11 mouse cellular contexts compared by ENCODE assay signal in genomic region chr5:36724274-36724673, GRCm38 (mm10). TPM values are rescaled to one million over a fixed set of nuclear protein-coding genes. Genes with fewer than 3 reads are reported as not detected.
A peak's percentile ranks its signal among the peaks of the same experiment; 100 is the strongest.
DNase-seq lines count a peak whose midpoint lies in the region; ATAC-seq and TF ChIP-seq lines count a peak whose summit lies in the region.
"Had no signal": no experiment of that assay in that cellular context is flagged by ENCODE, and none has a peak within 500 bp of the region (broad histone marks: within the 10 kb centered on the region; RNA-seq: fewer than 3 reads in every experiment).

No protein-coding gene starts in this region.

- no peak overlapping the region for H3K4me2 ChIP-seq in intestine, postnatal 0 days (replicated peaks; ENCODE audit: low read depth)
- H3K4me2 ChIP-seq in liver, embryonic 12.5 days, result no peak overlapping the region
- H3K4me2 ChIP-seq in hindbrain, embryonic 16.5 days (ENCODE audit: low read length), result no peak overlapping the region
- no peak overlapping the region for H3K4me2 ChIP-seq in hindbrain, embryonic 11.5 days (replicated peaks; ENCODE audit: low read depth, low read length)
- H3K4me2 ChIP-seq: neural tube, embryonic 13.5 days had no signal

- H3K79me3 ChIP-seq in C2C12 (ENCODE audit: low read depth), result no peaks in the 10 kb centered on the region

- H3K4me1 ChIP-seq in intestine, postnatal 0 days (replicated peaks; ENCODE audit: control insufficient read depth, insufficient read depth, low read length), result peaks cover 5% of the 10 kb centered on the region
- peaks cover 85% of the 10 kb centered on the region for H3K4me1 ChIP-seq in liver, embryonic 12.5 days
- no peaks in the 10 kb centered on the region for H3K4me1 ChIP-seq in hindbrain, embryonic 16.5 days (ENCODE audit: control insufficient read depth, insufficient read depth, low read depth, low read length)
- no peaks in the 10 kb centered on the region for H3K4me1 ChIP-seq in hindbrain, embryonic 11.5 days (replicated peaks; ENCODE audit: control insufficient read depth, insufficient read depth, low read length)
- H3K4me1 ChIP-seq: neural tube, embryonic 13.5 days had no signal

- no peak for DNase-seq in hindbrain, embryonic 11.5 days (ENCODE audit: low spot score)
- no peak for DNase-seq in urinary bladder, postnatal 14 days (ENCODE audit: low spot score)
- no peak for DNase-seq in spleen, postnatal 4 days (ENCODE audit: low spot score in 2 of 2)
- DNase-seq: forebrain, postnatal 0 days; spleen, adult 18-20 months had no signal

- no peaks in the 10 kb centered on the region for H3K9me3 ChIP-seq in intestine, postnatal 0 days (ENCODE audit: control insufficient read depth)
- H3K9me3 ChIP-seq in liver, embryonic 12.5 days (replicated peaks), result no peaks in the 10 kb centered on the region
- H3K9me3 ChIP-seq in hindbrain, embryonic 16.5 days (ENCODE audit: control insufficient read depth, low read length), result no peaks in the 10 kb centered on the region
- H3K9me3 ChIP-seq in hindbrain, embryonic 11.5 days (ENCODE audit: control insufficient read depth, low read length), result no peaks in the 10 kb centered on the region
- H3K9me3 ChIP-seq: neural tube, embryonic 13.5 days had no signal

- no peaks in the 10 kb centered on the region for H3K79me2 ChIP-seq in C2C12 (ENCODE audit: control insufficient read depth, insufficient read depth)

- ATAC-seq in activated CD4-positive, CD25-positive, alpha-beta regulatory T cell, adult 4 months, result peak; percentile 22
- peak; percentile 74 for ATAC-seq in intestine, postnatal 0 days
- no peak for ATAC-seq in liver, embryonic 12.5 days
- ATAC-seq in hindbrain, embryonic 16.5 days, result no peak
- no peak for ATAC-seq in hindbrain, embryonic 11.5 days (ENCODE audit: low FRiP score)
- ATAC-seq: forebrain, postnatal 0 days had no signal

- WGBS in intestine, postnatal 0 days, result 39% methylated on average over 7 of the region's 7 CpGs
- 68% methylated on average over 7 of the region's 7 CpGs for WGBS in liver, embryonic 12.5 days (ENCODE audit: insufficient replicate concordance)
- WGBS in hindbrain, embryonic 16.5 days, result 85% methylated on average over 7 of the region's 7 CpGs
- WGBS in hindbrain, embryonic 11.5 days, result 65% methylated on average over 7 of the region's 7 CpGs

- no peak overlapping the region for H3ac ChIP-seq in C2C12 (ENCODE audit: control insufficient read depth, insufficient read length, low read depth)

- H3K27ac ChIP-seq in intestine, postnatal 0 days (ENCODE audit: low read depth, low read length), result peak overlapping the region; percentile 54; the same call in 1 of the 2 replicates
- H3K27ac ChIP-seq in liver, embryonic 12.5 days, result peak overlapping the region; percentile 70
- H3K27ac ChIP-seq in hindbrain, embryonic 16.5 days (ENCODE audit: low read depth, low read length), result no peak overlapping the region
- H3K27ac ChIP-seq in hindbrain, embryonic 11.5 days (ENCODE audit: low read depth, low read length), result no peak overlapping the region
- H3K27ac ChIP-seq: neural tube, embryonic 13.5 days had no signal

- H3K36me3 ChIP-seq in C2C12 (ENCODE audit: control insufficient read depth, insufficient read depth), result no peaks in the 10 kb centered on the region
- no peaks in the 10 kb centered on the region for H3K36me3 ChIP-seq in intestine, postnatal 0 days (ENCODE audit: control insufficient read depth, insufficient read depth)
- no peaks in the 10 kb centered on the region for H3K36me3 ChIP-seq in liver, embryonic 12.5 days
- no peaks in the 10 kb centered on the region for H3K36me3 ChIP-seq in hindbrain, embryonic 16.5 days (ENCODE audit: control insufficient read depth, insufficient read depth, low read length)
- no peaks in the 10 kb centered on the region for H3K36me3 ChIP-seq in hindbrain, embryonic 11.5 days (ENCODE audit: control insufficient read depth, insufficient read depth, low read length)
- H3K36me3 ChIP-seq: neural tube, embryonic 13.5 days had no signal

- H3K9ac ChIP-seq in intestine, postnatal 0 days (ENCODE audit: low read depth, low read length), result no peak overlapping the region
- H3K9ac ChIP-seq in liver, embryonic 12.5 days, result no peak overlapping the region
- no peak overlapping the region for H3K9ac ChIP-seq in hindbrain, embryonic 16.5 days (ENCODE audit: low read depth, low read length)
- H3K9ac ChIP-seq in hindbrain, embryonic 11.5 days (ENCODE audit: low read depth, low read length), result no peak overlapping the region
- H3K9ac ChIP-seq: forebrain, postnatal 0 days; neural tube, embryonic 13.5 days had no signal

- no peaks in the 10 kb centered on the region for H3K27me3 ChIP-seq in C2C12 (ENCODE audit: control insufficient read depth, insufficient read depth, insufficient read length)
- H3K27me3 ChIP-seq in intestine, postnatal 0 days (replicated peaks; ENCODE audit: control insufficient read depth, insufficient read depth, low read length), result no peaks in the 10 kb centered on the region
- peaks cover 20% of the 10 kb centered on the region for H3K27me3 ChIP-seq in liver, embryonic 12.5 days (replicated peaks)
- no peaks in the 10 kb centered on the region for H3K27me3 ChIP-seq in hindbrain, embryonic 16.5 days (replicated peaks; ENCODE audit: control insufficient read depth, insufficient read depth, low read length)
- H3K27me3 ChIP-seq in hindbrain, embryonic 11.5 days (ENCODE audit: control insufficient read depth, insufficient read depth, low read length), result no peaks in the 10 kb centered on the region
- H3K27me3 ChIP-seq: neural tube, embryonic 13.5 days had no signal

- no peak overlapping the region for H3K4me3 ChIP-seq in C2C12 (ENCODE audit: insufficient read depth, poor library complexity, severe bottlenecking)
- H3K4me3 ChIP-seq in intestine, postnatal 0 days (ENCODE audit: low read depth, low read length), result no peak overlapping the region
- H3K4me3 ChIP-seq in liver, embryonic 12.5 days, result no peak overlapping the region
- no peak overlapping the region for H3K4me3 ChIP-seq in hindbrain, embryonic 16.5 days (ENCODE audit: low read length)
- no peak overlapping the region for H3K4me3 ChIP-seq in hindbrain, embryonic 11.5 days (ENCODE audit: low read depth, low read length)
- H3K4me3 ChIP-seq: neural tube, embryonic 13.5 days had no signal

- no peak for TF ChIP-seq CTCF in C2C12 (IDR thresholded peaks at IDR 0.05; ENCODE audit: control insufficient read depth, insufficient read depth, insufficient read length)
- no peak for TF ChIP-seq CTCF in intestine, postnatal 0 days (IDR thresholded peaks at IDR 0.05; ENCODE audit: low read depth)

TF ChIP-seq in C2C12, 6 proteins besides CTCF, POLR2A, EP300 and RAD21:
- peak; percentile 57 for TF ChIP-seq MAX (IDR thresholded peaks at IDR 0.05)
- no peak for TF ChIP-seq USF1 (IDR thresholded peaks at IDR 0.05; ENCODE audit: low read depth)
- TF ChIP-seq CEBPB (IDR thresholded peaks at IDR 0.05; ENCODE audit: low read depth), result no peak
- peak; percentile 57 for TF ChIP-seq MYOD1 (IDR thresholded peaks at IDR 0.05; ENCODE audit: control insufficient read depth, insufficient read length, low read depth)
- peak; percentile 53 for TF ChIP-seq FOSL1 (IDR thresholded peaks at IDR 0.05; ENCODE audit: insufficient read depth, low read length, poor library complexity, severe bottlenecking)
- no peak for TF ChIP-seq MYOG (IDR thresholded peaks at IDR 0.05; ENCODE audit: control insufficient read depth, extremely low read depth, insufficient read length)

RNA-seq across cellular contexts. Expression of gene Bloc1s4, which starts 24.2 kb away (rescaled TPM):
- polyA plus RNA-seq in C2C12 (2012; fragmentation: generic; extraction: Trizol), result 18.7 TPM
- 1 to 10 TPM in 1 of 2 experiments, under 1 TPM in 1; 0.95 to 1.6 TPM for polyA plus RNA-seq in activated CD4-positive, CD25-positive, alpha-beta regulatory T cell, adult 4 months (2017; shearing (Covaris generic))
- 22.0 and 22.5 TPM in 2 replicates for polyA plus RNA-seq in intestine, postnatal 0 days (2015; fragmentation: Nextera tagmentation; extraction: Ambion mirVana)
- 23.7 and 26.8 TPM in 2 replicates for polyA plus RNA-seq in liver, embryonic 12.5 days (2016; fragmentation: Nextera tagmentation; extraction: Ambion mirVana)
- polyA plus RNA-seq in hindbrain, embryonic 16.5 days (2015; fragmentation: Nextera tagmentation; extraction: Ambion mirVana), result 25.4 and 26.0 TPM in 2 replicates
- polyA plus RNA-seq in hindbrain, embryonic 11.5 days (2014; fragmentation: Nextera tagmentation; extraction: Ambion mirVana), result 21.0 and 24.4 TPM in 2 replicates

RNA-seq across cellular contexts. Expression of gene D5Ertd579e, which starts 28.4 kb away (rescaled TPM):
- 8.6 TPM for polyA plus RNA-seq in C2C12 (2012; fragmentation: generic; extraction: Trizol)
- polyA plus RNA-seq in activated CD4-positive, CD25-positive, alpha-beta regulatory T cell, adult 4 months (2017; shearing (Covaris generic)), result 10 to 100 TPM; 23.3 to 24.1 TPM
- polyA plus RNA-seq in intestine, postnatal 0 days (2015; fragmentation: Nextera tagmentation; extraction: Ambion mirVana), result 19.6 and 22.5 TPM in 2 replicates
- 28.2 and 28.5 TPM in 2 replicates for polyA plus RNA-seq in liver, embryonic 12.5 days (2016; fragmentation: Nextera tagmentation; extraction: Ambion mirVana)
- polyA plus RNA-seq in hindbrain, embryonic 16.5 days (2015; fragmentation: Nextera tagmentation; extraction: Ambion mirVana), result 25.9 and 32.6 TPM in 2 replicates
- polyA plus RNA-seq in hindbrain, embryonic 11.5 days (2014; fragmentation: Nextera tagmentation; extraction: Ambion mirVana), result 34.4 and 35.4 TPM in 2 replicates

Comparison
In these comparisons a context has a peak if more than half of its experiments do, and no peak if none do; other contexts are left out.
1. ATAC-seq: peak in activated CD4-positive, CD25-positive, alpha-beta regulatory T cell, adult 4 months (single experiment) and intestine, postnatal 0 days (single experiment); none in liver, embryonic 12.5 days (single experiment), hindbrain, embryonic 16.5 days (single experiment) and hindbrain, embryonic 11.5 days (single experiment).
2. H3K27ac ChIP-seq: peak in intestine, postnatal 0 days (single experiment) and liver, embryonic 12.5 days (single experiment); none in hindbrain, embryonic 16.5 days (single experiment) and hindbrain, embryonic 11.5 days (single experiment).